Mouse (Mus musculus) testis, adult 2 months (tissue): ENCODE results near the gene Thy1. TPM values are rescaled to one million over a fixed set of nuclear protein-coding genes. Genes with fewer than 3 reads are reported as not detected.

Source experiments
- H3K27ac ChIP-seq: fragments of 200-500 bp; 2 replicates; pipeline ENCODE4 v1.5.1; 2012; ENCODE audit warnings: low read depth, low read length; ENCODE audit not compliant: control insufficient read depth, insufficient read depth
- H3K27me3 ChIP-seq: fragments of 200-500 bp; 2 replicates; pipeline ENCODE4 v1.6.1; 2012; ENCODE audit warnings: mild to moderate bottlenecking, low read length, moderate library complexity; ENCODE audit not compliant: control insufficient read depth, insufficient read depth
- H3K36me3 ChIP-seq: fragments of 200-500 bp; 2 replicates; pipeline ENCODE4 v1.6.1; 2012; ENCODE audit warnings: mild to moderate bottlenecking, low read length; ENCODE audit not compliant: control insufficient read depth, insufficient read depth
- H3K4me1 ChIP-seq: fragments of 200-500 bp; 2 replicates; pipeline ENCODE4 v1.6.1; 2012; ENCODE audit warnings: low read length; ENCODE audit not compliant: control insufficient read depth, insufficient read depth
- H3K4me3 ChIP-seq: fragments of 200-500 bp; 2 replicates; pipeline ENCODE4 v1.5.1; 2012; ENCODE audit warnings: low read depth, mild to moderate bottlenecking, low read length, moderate library complexity, mixed read lengths; ENCODE audit not compliant: control insufficient read depth
- CTCF ChIP-seq: fragments of 200-500 bp; IDR thresholded peaks from 2 replicates; pipeline ENCODE4 v1.5.1; 2012; ENCODE audit warnings: low read depth, mild to moderate bottlenecking, inconsistent platforms, low read length, moderate library complexity; ENCODE audit not compliant: control insufficient read depth, insufficient read depth, insufficient replicate concordance
- POLR2A ChIP-seq: fragments of 200-500 bp; IDR thresholded peaks from 2 replicates; pipeline ENCODE4 v1.6.1; 2012; ENCODE audit warnings: low read depth, mild to moderate bottlenecking, inconsistent platforms, low read length, moderate library complexity; ENCODE audit not compliant: control insufficient read depth
- polyA plus RNA-seq: library from polyadenylated mRNA; depleted of rRNA; stranded (reverse); fragments of >200 nt; gene quantifications from 2 replicates; pipeline ENCODE4 v1.2.3, GENCODE M21; 2012

Gene Thy1
- polyA plus RNA-seq, 1 experiment = 0.36 TPM

- H3K27me3 ChIP-seq = no peaks in the 10 kb centered on the region
- H3K4me1 ChIP-seq = no peaks in the 10 kb centered on the region
- H3K4me3 ChIP-seq = no peak overlapping the region
- no peak overlapping the region for H3K27ac ChIP-seq
- no peaks in the 10 kb centered on the region for H3K36me3 ChIP-seq
- no peak for TF ChIP-seq CTCF
Measured at GRCm38 (mm10) chr9:44010900-44011299, 32.3 kb upstream of the Thy1 start.

GRCm38 (mm10) chr9:44011668-44012067 lies 31.5 kb upstream of the Thy1 start:
- TF ChIP-seq CTCF = no peak
- TF ChIP-seq POLR2A = no peak
- Histone ChIP-seq H3K4me1 (no peaks in the 10 kb centered on the region), H3K36me3 (no peaks in the 10 kb centered on the region), H3K27ac (no peak overlapping the region), H3K27me3 (no peaks in the 10 kb centered on the region), H3K4me3 (no peak overlapping the region)

- H3K4me3 ChIP-seq = no peak overlapping the region
- no peaks in the 10 kb centered on the region for H3K36me3 ChIP-seq
- no peaks in the 10 kb centered on the region for H3K27me3 ChIP-seq
- H3K27ac ChIP-seq = no peak overlapping the region
- H3K4me1 ChIP-seq = no peaks in the 10 kb centered on the region
- TF ChIP-seq CTCF (no peak), POLR2A (no peak)
Measured at GRCm38 (mm10) chr9:44012164-44012563, 31.0 kb upstream of the Thy1 start.

GRCm38 (mm10) chr9:44012761-44013301 lies 30.4 kb upstream of the Thy1 start:
- no peaks in the 10 kb centered on the region for H3K4me1 ChIP-seq
- H3K27ac ChIP-seq = no peak overlapping the region
- H3K27me3 ChIP-seq = no peaks in the 10 kb centered on the region
- no peak for TF ChIP-seq POLR2A
- no peak for TF ChIP-seq CTCF
- no peak overlapping the region for H3K4me3 ChIP-seq
- H3K36me3 ChIP-seq = no peaks in the 10 kb centered on the region

GRCm38 (mm10) chr9:44013781-44014180 lies 29.4 kb upstream of the Thy1 start:
- TF ChIP-seq CTCF (no peak), POLR2A (no peak)
- no peak overlapping the region for H3K4me3 ChIP-seq
- no peak overlapping the region for H3K27ac ChIP-seq
- H3K36me3 ChIP-seq = no peaks in the 10 kb centered on the region
- H3K4me1 ChIP-seq = no peaks in the 10 kb centered on the region
- no peaks in the 10 kb centered on the region for H3K27me3 ChIP-seq

GRCm38 (mm10) chr9:44016304-44016703 lies 26.9 kb upstream of the Thy1 start:
- H3K36me3 ChIP-seq = no peaks in the 10 kb centered on the region
- no peak for TF ChIP-seq CTCF
- TF ChIP-seq POLR2A = no peak
- H3K4me1 ChIP-seq = no peaks in the 10 kb centered on the region
- H3K27me3 ChIP-seq = no peaks in the 10 kb centered on the region
- no peak overlapping the region for H3K27ac ChIP-seq
- H3K4me3 ChIP-seq = no peak overlapping the region

- Histone ChIP-seq H3K27me3 (no peaks in the 10 kb centered on the region), H3K4me1 (no peaks in the 10 kb centered on the region), H3K27ac (no peak overlapping the region), H3K4me3 (no peak overlapping the region), H3K36me3 (no peaks in the 10 kb centered on the region)
- TF ChIP-seq CTCF = no peak
- no peak for TF ChIP-seq POLR2A
Measured at GRCm38 (mm10) chr9:44017846-44018245, 25.3 kb upstream of the Thy1 start.

- no peak overlapping the region for H3K27ac ChIP-seq
- no peaks in the 10 kb centered on the region for H3K27me3 ChIP-seq
- no peaks in the 10 kb centered on the region for H3K36me3 ChIP-seq
- no peak overlapping the region for H3K4me3 ChIP-seq
- H3K4me1 ChIP-seq = no peaks in the 10 kb centered on the region
- TF ChIP-seq POLR2A = no peak
- TF ChIP-seq CTCF = no peak
Measured at GRCm38 (mm10) chr9:44020001-44020400, 23.2 kb upstream of the Thy1 start.
